Mouse (Mus musculus) liver, embryonic 11.5 days (tissue): ENCODE results near the gene Ufsp1. TPM values are rescaled to one million over a fixed set of nuclear protein-coding genes. Genes with fewer than 3 reads are reported as not detected.

ENCODE experiments used
- ATAC-seq: fragments of 200-750 bp; cut with Nextera tagmentation; replicated peaks from 2 replicates; pipeline ENCODE4 v1.8.0; 2017; ENCODE audit warnings: moderate number of reproducible peaks, mild to moderate bottlenecking, moderate TSS enrichment, moderate library complexity; ENCODE audit not compliant: low FRiP score
- DNase-seq: peaks from one replicate; pipeline ENCODE4 v3.0.0-alpha.2; 2017; ENCODE audit warnings: low spot score
- H3K27ac ChIP-seq: fragments of 300-500 bp; sonication (generic); 2 replicates; pipeline ENCODE4 v1.5.1; 2014; ENCODE audit warnings: mild to moderate bottlenecking, low read depth, low read length, control low read depth
- H3K27me3 ChIP-seq: fragments of 300-500 bp; sonication (generic); replicated peaks from 2 replicates; pipeline ENCODE4 v1.6.1; 2014; ENCODE audit warnings: low read length, mixed read lengths; ENCODE audit not compliant: control insufficient read depth, insufficient read depth
- H3K36me3 ChIP-seq: fragments of 300-500 bp; sonication (generic); 2 replicates; pipeline ENCODE4 v1.6.1; 2014; ENCODE audit warnings: mild to moderate bottlenecking, low read length, moderate library complexity, mixed read lengths; ENCODE audit not compliant: control insufficient read depth, insufficient read depth
- H3K4me1 ChIP-seq: fragments of 300-500 bp; sonication (generic); replicated peaks from 2 replicates; pipeline ENCODE4 v1.6.1; 2014; ENCODE audit warnings: low read length, mixed read lengths; ENCODE audit not compliant: control insufficient read depth, insufficient read depth
- H3K4me2 ChIP-seq: fragments of 300-500 bp; sonication (generic); 2 replicates; pipeline ENCODE4 v1.6.1; 2014; ENCODE audit warnings: mild to moderate bottlenecking, control low read depth, moderate library complexity
- H3K4me3 ChIP-seq: fragments of 300-500 bp; sonication (generic); 2 replicates; pipeline ENCODE4 v1.5.1; 2014; ENCODE audit warnings: low read depth, low read length, control low read depth
- H3K9ac ChIP-seq: fragments of 300-500 bp; sonication (generic); 2 replicates; pipeline ENCODE4 v1.6.1; 2014; ENCODE audit warnings: low read depth, low read length, control low read depth
- H3K9me3 ChIP-seq: fragments of 300-500 bp; sonication (generic); 2 replicates; pipeline ENCODE4 v1.6.1; 2016; ENCODE audit warnings: low read length, inconsistent platforms, mixed read lengths; ENCODE audit not compliant: control insufficient read depth
- WGBS: fragments of 180-500 bp; shearing (Covaris S2); extraction: QIAGEN DNeasy Blood & Tissue Kit; methylation state at CpG from one replicate; pipeline ENCODE4 v1.1.7; 2014; 5-methylcytosine and 5-hydroxymethylcytosine counted together
- polyA plus RNA-seq: library from polyadenylated mRNA; unstranded; fragments of >200 nt; fragmentation: Nextera tagmentation; extraction: Ambion mirVana; gene quantifications from 2 replicates; pipeline ENCODE4 v1.2.1, GENCODE M21; 2014

Ufsp1 gene
- polyA plus RNA-seq, 1 experiment from 2014 or later: 13.5 TPM

- peaks cover 11% of the 10 kb centered on the region; the same call in 1 of the 2 replicates for H3K36me3 ChIP-seq
- ATAC-seq: peak; percentile 70
- H3K4me3 ChIP-seq: peak within 1 kb of the TSS; percentile 72
- no peaks in the 10 kb centered on the region for H3K9me3 ChIP-seq
- H3K4me2 ChIP-seq: peak within 1 kb of the TSS; percentile 92
- WGBS: 31% methylated on average over 30 of the region's 30 CpGs
- H3K9ac ChIP-seq: peak within 1 kb of the TSS; percentile 85
- H3K27ac ChIP-seq: peak within 1 kb of the TSS; percentile 75; the same call in 1 of the 2 replicates
- H3K27me3 ChIP-seq: no peaks in the 10 kb centered on the region
- peaks cover 38% of the 10 kb centered on the region for H3K4me1 ChIP-seq
- peak; percentile 87 for DNase-seq
Measured at GRCm38 (mm10) chr5:137314193-137315083, 20.0 kb downstream of the Ufsp1 start, which contains the start of gene Trip6. Gene Trip6 (minus strand): TSS chr5:137314404.

GRCm38 (mm10) chr5:137315084-137315903 lies 20.9 kb downstream of the Ufsp1 start:
- H3K27ac ChIP-seq: no peak overlapping the region
- peak overlapping the region; percentile 92 for H3K4me2 ChIP-seq
- ATAC-seq (peak; percentile 48), DNase-seq (peak; percentile 63)
- WGBS: 51% methylated on average over 30 of the region's 30 CpGs
- no peak overlapping the region for H3K4me3 ChIP-seq
- H3K9me3 ChIP-seq: no peaks in the 10 kb centered on the region
- no peaks in the 10 kb centered on the region for H3K27me3 ChIP-seq
- peaks cover 38% of the 10 kb centered on the region for H3K4me1 ChIP-seq
- peaks cover 3% of the 10 kb centered on the region; the same call in 1 of the 2 replicates for H3K36me3 ChIP-seq
- H3K9ac ChIP-seq: peak overlapping the region; percentile 85; the same call in 1 of the 2 replicates

DNA sequence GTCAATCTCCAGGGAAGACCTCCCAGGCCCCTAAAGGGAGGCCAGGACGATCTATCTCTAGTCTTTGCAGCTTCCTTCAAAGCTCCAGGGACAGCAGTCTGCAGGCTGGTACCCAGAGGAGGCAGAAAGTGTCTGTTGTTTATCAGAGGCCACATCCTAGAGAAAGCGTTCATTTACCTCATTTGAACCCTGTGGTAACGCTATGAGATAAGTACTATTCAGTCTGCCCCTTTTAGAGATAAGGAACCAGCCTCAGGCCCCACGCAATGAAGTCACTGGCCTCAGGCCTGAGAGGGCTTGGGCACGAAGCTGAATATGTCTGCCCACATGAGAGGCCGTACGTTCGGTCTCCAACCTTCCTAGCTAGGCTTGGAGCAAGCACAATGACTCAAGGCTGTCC lies 22.9 kb downstream of the Ufsp1 start:
- Histone ChIP-seq H3K4me1 (peaks cover 31% of the 10 kb centered on the region), H3K27me3 (no peaks in the 10 kb centered on the region), H3K4me3 (no peak overlapping the region), H3K9me3 (no peaks in the 10 kb centered on the region), H3K4me2 (no peak overlapping the region), H3K9ac (no peak overlapping the region), H3K36me3 (no peaks in the 10 kb centered on the region), H3K27ac (no peak overlapping the region)
- ATAC-seq (no peak), DNase-seq (no peak)
- 56% methylated on average over 8 of the region's 8 CpGs for WGBS

DNA sequence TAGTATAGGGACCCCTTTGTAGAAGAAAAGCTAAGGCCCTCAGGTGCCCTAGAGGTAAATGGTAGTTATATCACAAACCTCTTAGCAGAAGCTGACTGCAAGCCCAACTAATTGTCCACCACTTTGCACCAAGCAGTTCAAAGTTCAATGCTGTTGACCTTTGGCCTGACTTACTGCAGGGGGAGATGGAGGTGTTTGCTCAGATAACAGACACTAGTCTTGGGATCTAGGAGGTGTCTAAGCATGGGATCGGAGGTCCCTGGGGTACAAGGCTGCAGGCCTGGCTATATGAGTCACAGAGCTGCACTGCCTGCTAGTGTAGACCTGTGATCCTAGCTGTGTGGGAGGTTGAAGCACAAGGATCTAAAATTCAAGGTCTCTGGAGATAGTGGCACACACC lies 24.1 kb downstream of the Ufsp1 start:
- no peak for DNase-seq

GRCm38 (mm10) chr5:137320996-137321395 lies 26.6 kb downstream of the Ufsp1 start:
- H3K9me3 ChIP-seq: no peaks in the 10 kb centered on the region
- no peaks in the 10 kb centered on the region for H3K27me3 ChIP-seq
- H3K27ac ChIP-seq: no peak overlapping the region
- peaks cover 4% of the 10 kb centered on the region; the same call in 1 of the 2 replicates for H3K4me1 ChIP-seq
- no peak overlapping the region for H3K4me3 ChIP-seq
- ATAC-seq (peak; percentile 41; the same call in 1 of the 2 replicates), DNase-seq (no peak)
- WGBS: 86% methylated on average over 3 of the region's 3 CpGs
- no peak overlapping the region for H3K4me2 ChIP-seq
- H3K36me3 ChIP-seq: peaks cover 2% of the 10 kb centered on the region; the same call in 1 of the 2 replicates
- no peak overlapping the region for H3K9ac ChIP-seq

More for the DNA sequence above, 24.1 kb downstream of the Ufsp1 start:
- H3K4me1 ChIP-seq: peaks cover 20% of the 10 kb centered on the region
- H3K9ac ChIP-seq: no peak overlapping the region
- ATAC-seq: no peak
- no peak overlapping the region for H3K27ac ChIP-seq
- no peak overlapping the region for H3K4me2 ChIP-seq
- no peaks in the 10 kb centered on the region for H3K36me3 ChIP-seq
- WGBS: 85% methylated on average over 1 of the region's 1 CpGs
- H3K9me3 ChIP-seq: no peaks in the 10 kb centered on the region
- no peaks in the 10 kb centered on the region for H3K27me3 ChIP-seq
- H3K4me3 ChIP-seq: no peak overlapping the region

GRCm38 (mm10) chr5:137330910-137331309 lies 36.5 kb downstream of the Ufsp1 start:
- no peak for DNase-seq
- no peak overlapping the region for H3K9ac ChIP-seq
- no peak overlapping the region for H3K4me3 ChIP-seq
- no peak overlapping the region for H3K27ac ChIP-seq
- H3K36me3 ChIP-seq: no peaks in the 10 kb centered on the region
- peaks cover 7% of the 10 kb centered on the region; the same call in 1 of the 2 replicates for H3K4me1 ChIP-seq
- H3K9me3 ChIP-seq: no peaks in the 10 kb centered on the region
- H3K27me3 ChIP-seq: no peaks in the 10 kb centered on the region
- no peak for ATAC-seq
- no peak overlapping the region for H3K4me2 ChIP-seq
- 78% methylated on average over 7 of the region's 7 CpGs for WGBS

DNA sequence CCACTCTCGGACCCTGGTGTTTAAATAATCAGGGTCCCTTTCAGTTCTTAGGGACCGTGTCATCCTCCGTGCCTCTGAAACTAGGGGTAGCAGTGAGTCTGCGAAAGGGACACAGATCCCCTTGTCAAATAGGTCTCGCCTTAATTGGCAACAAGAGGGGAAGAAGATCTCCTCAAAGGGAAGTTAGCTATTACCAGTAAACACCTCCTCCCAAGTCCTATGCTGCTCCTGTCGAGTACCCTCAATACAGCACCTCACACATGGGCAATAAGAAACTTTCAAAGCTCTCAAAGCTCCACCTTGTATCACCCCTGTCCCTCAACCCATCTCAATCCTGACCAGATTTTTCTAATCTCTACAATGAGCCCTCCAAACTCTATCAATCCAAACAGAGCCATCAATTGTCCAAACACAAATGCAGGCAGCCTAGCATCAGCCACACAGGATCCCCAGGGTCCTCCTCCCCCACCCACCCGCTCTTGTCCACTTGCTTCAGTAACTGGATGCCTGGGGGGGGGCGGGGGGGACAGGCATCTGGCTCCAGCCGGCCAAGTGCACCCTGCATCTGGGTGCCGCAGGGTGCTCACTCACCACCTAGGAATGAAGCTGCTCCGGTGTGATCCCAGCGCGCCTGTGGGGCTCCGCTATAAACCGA lies 38.6 kb downstream of the Ufsp1 start:
- peaks cover 20% of the 10 kb centered on the region for H3K4me1 ChIP-seq
- no peaks in the 10 kb centered on the region for H3K27me3 ChIP-seq
- H3K36me3 ChIP-seq: no peaks in the 10 kb centered on the region
- DNase-seq: no peak
- peak overlapping the region; percentile 70 for H3K9ac ChIP-seq
- no peak overlapping the region for H3K27ac ChIP-seq
- WGBS: 19% methylated on average over 15 of the region's 15 CpGs
- peak overlapping the region; percentile 89 for H3K4me2 ChIP-seq
- peak overlapping the region; percentile 70 for H3K4me3 ChIP-seq
- H3K9me3 ChIP-seq: no peaks in the 10 kb centered on the region
- ATAC-seq: no peak

GRCm38 (mm10) chr5:137333512-137334174 lies 39.2 kb downstream of the Ufsp1 start, which contains the start of gene Slc12a9:
Gene Slc12a9 (minus strand): TSS chr5:137333597.
- H3K4me2 ChIP-seq: peak within 1 kb of the TSS; percentile 89

More at GRCm38 (mm10) chr5:137333512-137334174, 39.2 kb downstream of the Ufsp1 start, which contains the start of gene Slc12a9:
- Histone ChIP-seq H3K9me3 (no peaks in the 10 kb centered on the region), H3K9ac (peak within 1 kb of the TSS; percentile 70), H3K4me3 (peak within 1 kb of the TSS; percentile 70), H3K27ac (no peak within 1 kb of the TSS), H3K4me1 (peaks cover 20% of the 10 kb centered on the region), H3K27me3 (no peaks in the 10 kb centered on the region), H3K36me3 (no peaks in the 10 kb centered on the region)
- WGBS: under 1% methylated on average over 44 of the region's 44 CpGs
- peak; percentile 87 for ATAC-seq
- peak; percentile 88 for DNase-seq
